Mouse (Mus musculus) heart, embryonic 12.5 days (tissue): ENCODE data around the gene Hjurp. TPM values are rescaled to one million over a fixed set of nuclear protein-coding genes. Genes with fewer than 3 reads are reported as not detected.
A peak's percentile ranks its signal among the peaks of the same experiment; 100 is the strongest.

Experiments used
- ATAC-seq: fragments of 200-750 bp; cut with Nextera tagmentation; 2 replicates; pipeline ENCODE4 v1.8.0; 2017; ENCODE audit warnings: moderate TSS enrichment, moderate library complexity; ENCODE audit not compliant: insufficient number of reproducible peaks, low FRiP score
- H3K27ac ChIP-seq: fragments of 300-500 bp; sonication (generic); 2 replicates; pipeline ENCODE4 v1.5.1; 2016; ENCODE audit warnings: mild to moderate bottlenecking, moderate library complexity; ENCODE audit not compliant: poor library complexity, severe bottlenecking
- H3K27me3 ChIP-seq: fragments of 300-500 bp; sonication (generic); replicated peaks from 2 replicates; pipeline ENCODE4 v1.6.1; 2016; ENCODE audit warnings: mild to moderate bottlenecking, moderate library complexity
- H3K36me3 ChIP-seq: fragments of 300-500 bp; sonication (generic); 2 replicates; pipeline ENCODE4 v1.6.1; 2016; ENCODE audit warnings: mild to moderate bottlenecking, moderate library complexity
- H3K4me1 ChIP-seq: fragments of 300-500 bp; sonication (generic); replicated peaks from 2 replicates; pipeline ENCODE4 v1.6.1; 2016; ENCODE audit warnings: mild to moderate bottlenecking
- H3K4me2 ChIP-seq: fragments of 300-500 bp; sonication (generic); 2 replicates; pipeline ENCODE4 v1.6.1; 2016; ENCODE audit warnings: mild to moderate bottlenecking, moderate library complexity
- H3K4me3 ChIP-seq: fragments of 300-500 bp; sonication (generic); 2 replicates; pipeline ENCODE4 v1.5.1; 2016; ENCODE audit warnings: mild to moderate bottlenecking
- H3K9ac ChIP-seq: fragments of 300-500 bp; sonication (generic); 2 replicates; pipeline ENCODE4 v1.6.1; 2016; ENCODE audit warnings: mild to moderate bottlenecking, moderate library complexity
- H3K9me3 ChIP-seq: fragments of 300-500 bp; sonication (generic); replicated peaks from 2 replicates; pipeline ENCODE4 v1.6.1; 2016; ENCODE audit warnings: mild to moderate bottlenecking, moderate library complexity
- WGBS: fragments of 180-500 bp; shearing (Covaris S2); methylation state at CpG from one replicate; pipeline ENCODE4 v1.1.7; 2016; 5-methylcytosine and 5-hydroxymethylcytosine counted together
- polyA plus RNA-seq: library from polyadenylated mRNA; unstranded; fragments of >200 nt; fragmentation: Nextera tagmentation; extraction: Ambion mirVana; gene quantifications from 2 replicates; pipeline ENCODE4 v1.2.1, GENCODE M21; 2016

Hjurp gene
- polyA plus RNA-seq, 1 experiment from 2014 or later = 141 TPM

DNA sequence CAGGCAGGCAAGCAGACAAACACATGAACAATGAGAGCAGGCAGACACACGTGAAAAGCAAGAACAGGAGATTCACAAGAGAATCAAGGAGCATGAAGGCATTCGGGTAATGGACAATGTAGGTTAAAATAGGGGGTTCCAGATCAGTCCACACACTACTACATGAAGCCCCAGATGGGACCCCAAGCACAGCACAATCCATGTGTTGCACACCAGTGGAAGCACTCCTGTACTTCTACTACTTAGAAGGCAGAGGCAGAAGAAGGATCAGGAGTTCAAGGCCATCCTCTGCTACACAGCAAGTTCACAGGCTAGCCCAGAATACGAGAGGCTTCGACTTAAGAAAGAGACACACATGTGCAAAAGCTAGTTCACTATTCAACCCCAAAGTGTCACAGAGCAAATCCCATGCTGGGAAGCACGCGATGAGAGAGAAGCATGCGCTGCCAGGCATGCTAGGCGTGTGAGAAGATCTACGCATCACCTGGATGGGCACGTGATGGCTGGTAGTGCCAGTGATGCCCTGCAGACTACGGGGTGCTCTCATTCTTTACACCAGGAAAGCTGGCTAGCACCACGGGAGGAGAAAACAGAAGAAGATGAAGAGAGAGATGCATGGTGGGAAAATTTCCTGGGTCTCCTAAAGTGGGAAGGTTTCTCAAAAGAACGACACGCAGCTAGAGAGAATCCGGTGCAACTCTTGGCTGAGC, 8.9 kb upstream of the Hjurp start:
- no peak overlapping the region for H3K9ac ChIP-seq
- ATAC-seq = no peak
- no peaks in the 10 kb centered on the region for H3K27me3 ChIP-seq
- no peaks in the 10 kb centered on the region for H3K4me1 ChIP-seq
- no peak overlapping the region for H3K27ac ChIP-seq
- WGBS = 73% methylated on average over 15 of the region's 15 CpGs
- no peak overlapping the region for H3K4me3 ChIP-seq
- no peak overlapping the region for H3K4me2 ChIP-seq
- H3K9me3 ChIP-seq = peaks cover 69% of the 10 kb centered on the region
- H3K36me3 ChIP-seq = no peaks in the 10 kb centered on the region

DNA sequence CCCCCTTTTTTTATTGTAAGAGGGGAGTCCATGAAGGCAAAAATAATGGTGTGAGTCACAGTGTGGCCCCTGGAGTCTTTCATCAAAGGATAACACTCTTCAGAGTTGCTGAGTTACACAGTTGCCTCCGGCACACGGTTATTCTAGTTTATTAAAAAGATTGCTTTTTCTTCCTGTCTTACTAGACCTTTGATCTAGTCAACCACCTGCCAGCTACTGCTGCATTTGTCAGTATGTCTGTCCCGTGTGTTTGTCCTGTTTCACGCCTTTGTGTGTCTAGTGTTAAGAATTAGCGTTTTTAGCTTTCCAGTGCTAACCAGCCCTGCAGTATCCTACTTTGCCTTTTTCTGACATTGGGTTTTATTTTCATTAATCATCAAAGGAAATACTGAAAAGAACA, 8.2 kb upstream of the Hjurp start:
- Histone ChIP-seq H3K27ac (no peak overlapping the region), H3K4me2 (no peak overlapping the region), H3K27me3 (no peaks in the 10 kb centered on the region), H3K9me3 (peaks cover 68% of the 10 kb centered on the region), H3K9ac (no peak overlapping the region), H3K4me1 (no peaks in the 10 kb centered on the region), H3K36me3 (no peaks in the 10 kb centered on the region), H3K4me3 (no peak overlapping the region)
- WGBS = 59% methylated on average over 5 of the region's 5 CpGs
- no peak for ATAC-seq

DNA sequence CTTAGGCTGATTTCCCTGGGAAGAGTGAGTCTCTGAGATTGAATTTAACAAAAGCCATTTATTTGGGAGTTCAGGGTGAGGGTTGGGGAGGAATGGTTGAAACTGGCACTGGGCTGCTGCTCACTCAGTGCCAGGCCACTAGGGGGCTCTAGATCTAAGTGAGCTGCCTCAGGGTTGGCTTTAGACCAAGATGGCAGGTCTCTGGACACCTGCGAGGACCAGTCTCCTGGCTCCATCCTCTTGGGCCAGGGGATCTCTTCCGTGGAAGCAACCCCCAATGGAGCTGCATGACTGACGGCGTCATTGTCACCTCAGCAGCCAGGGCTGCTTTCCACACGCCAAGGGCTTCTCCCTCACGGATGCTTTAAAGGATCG, 7.5 kb upstream of the Hjurp start:
- H3K4me2 ChIP-seq = no peak overlapping the region
- H3K27me3 ChIP-seq = no peaks in the 10 kb centered on the region
- H3K4me3 ChIP-seq = no peak overlapping the region
- ATAC-seq = 0 out of 2 replicates have a peak, but pooled peaks have one; percentile 5
- WGBS = 57% methylated on average over 7 of the region's 7 CpGs
- no peak overlapping the region for H3K27ac ChIP-seq
- H3K4me1 ChIP-seq = no peaks in the 10 kb centered on the region
- peaks cover 62% of the 10 kb centered on the region for H3K9me3 ChIP-seq
- H3K9ac ChIP-seq = no peak overlapping the region
- H3K36me3 ChIP-seq = no peaks in the 10 kb centered on the region

DNA sequence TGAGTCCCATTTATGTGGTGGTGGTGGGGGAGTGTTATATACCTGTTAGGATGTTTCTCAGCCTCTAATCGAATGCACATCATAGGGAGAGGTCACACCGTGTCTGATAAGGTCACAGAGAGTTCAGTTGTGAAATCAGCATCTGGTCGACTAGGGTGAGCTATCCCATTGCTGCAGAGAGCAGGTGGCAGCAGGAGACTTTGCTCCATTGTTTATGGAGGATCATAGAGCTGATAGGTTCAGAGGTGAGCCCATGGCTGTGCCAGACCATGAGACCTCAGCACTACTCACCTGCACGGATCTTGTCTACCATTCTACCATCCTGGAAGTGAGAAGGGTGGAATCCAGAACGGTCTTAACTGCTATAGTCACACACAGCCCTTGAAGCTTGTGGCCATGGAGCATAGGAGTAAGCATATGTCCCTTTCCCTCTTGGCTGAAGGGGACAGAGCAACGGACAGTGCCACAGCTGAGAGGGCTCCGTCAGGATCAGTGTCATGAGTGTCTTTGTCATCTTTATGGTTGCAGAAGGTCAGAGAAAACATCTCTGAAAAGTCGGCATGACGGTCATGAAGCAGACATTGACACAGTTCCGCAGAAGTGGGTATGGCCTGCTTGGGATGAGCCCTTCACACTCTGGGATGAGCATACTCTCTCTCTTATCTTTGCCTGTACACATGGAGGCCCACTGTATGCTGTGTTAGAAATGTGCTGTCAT, 7.0 kb upstream of the Hjurp start:
- Histone ChIP-seq H3K4me3 (no peak overlapping the region), H3K9ac (no peak overlapping the region), H3K9me3 (peaks cover 57% of the 10 kb centered on the region), H3K4me2 (no peak overlapping the region), H3K27me3 (no peaks in the 10 kb centered on the region), H3K27ac (no peak overlapping the region), H3K4me1 (no peaks in the 10 kb centered on the region), H3K36me3 (no peaks in the 10 kb centered on the region)
- WGBS = 55% methylated on average over 10 of the region's 10 CpGs
- ATAC-seq = peak; percentile 30; the same call in 1 of the 2 replicates

DNA sequence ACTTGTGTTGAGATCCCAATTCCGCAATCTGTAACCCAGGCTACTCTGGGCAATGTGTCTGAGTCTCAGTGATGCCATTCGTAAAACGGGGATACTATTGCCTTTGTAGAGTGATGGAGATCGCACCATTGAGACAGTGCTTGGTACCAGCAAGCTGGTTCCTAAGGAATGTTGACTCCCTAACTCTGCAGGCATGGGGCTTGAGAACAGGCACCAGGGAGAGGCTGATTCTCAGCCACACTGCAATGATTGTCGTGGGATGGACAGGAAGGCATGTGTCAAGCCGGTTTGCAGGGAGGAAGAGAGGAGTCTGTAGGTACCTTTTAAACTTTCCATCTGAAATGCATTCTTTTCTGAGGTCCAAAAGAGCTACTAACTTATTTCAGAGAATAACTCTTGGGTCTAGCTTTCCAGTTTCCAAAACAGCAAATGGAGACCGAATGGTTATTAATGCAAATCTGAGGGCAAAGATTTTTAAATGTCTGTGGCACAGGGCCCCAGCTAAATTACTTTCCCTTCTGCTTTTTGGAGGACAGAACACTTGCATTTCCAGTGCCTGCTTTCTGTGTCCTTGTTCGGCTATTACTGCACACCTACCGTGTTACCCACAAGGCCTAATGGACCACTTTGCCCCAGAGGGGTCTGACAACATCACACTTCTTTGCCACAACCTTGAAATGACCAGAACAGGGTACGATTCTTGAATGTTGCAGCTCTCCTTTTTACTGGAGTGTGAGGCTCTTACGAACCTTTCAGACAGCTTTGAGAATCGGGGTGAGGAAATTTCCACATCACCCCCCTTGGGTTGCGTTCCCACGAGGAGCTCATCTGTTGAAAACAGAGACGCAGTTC, 6.2 kb upstream of the Hjurp start:
- H3K36me3 ChIP-seq = no peaks in the 10 kb centered on the region
- ATAC-seq = no peak
- H3K4me1 ChIP-seq = no peaks in the 10 kb centered on the region
- peaks cover 57% of the 10 kb centered on the region for H3K9me3 ChIP-seq
- no peaks in the 10 kb centered on the region for H3K27me3 ChIP-seq
- no peak overlapping the region for H3K4me3 ChIP-seq
- 70% methylated on average over 15 of the region's 15 CpGs for WGBS
- no peak overlapping the region for H3K4me2 ChIP-seq
- H3K9ac ChIP-seq = no peak overlapping the region
- H3K27ac ChIP-seq = no peak overlapping the region

DNA sequence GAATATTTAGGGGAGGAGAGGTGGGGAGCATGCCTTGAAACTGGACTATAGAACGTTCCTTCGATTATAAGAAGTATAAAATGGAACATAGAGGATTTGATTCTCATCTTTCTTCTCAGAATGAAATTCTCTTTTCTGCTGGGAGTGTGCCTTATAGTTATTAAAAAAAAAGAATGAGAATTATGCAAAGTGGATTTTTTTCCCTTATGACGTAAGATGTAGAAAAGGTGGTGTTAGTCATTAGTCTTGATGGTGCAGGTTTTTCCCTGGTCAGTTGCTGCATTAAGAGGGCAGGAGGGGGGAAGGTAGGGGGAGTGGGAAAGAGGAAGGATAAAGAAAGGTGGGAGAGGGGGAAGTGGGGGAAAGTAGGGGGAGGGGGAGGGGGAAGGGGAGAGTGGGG, 4.9 kb upstream of the Hjurp start:
- no peak for ATAC-seq
- no peak overlapping the region for H3K4me2 ChIP-seq
- no peak overlapping the region for H3K4me3 ChIP-seq
- no peaks in the 10 kb centered on the region for H3K4me1 ChIP-seq
- 54% methylated on average over 3 of the region's 3 CpGs for WGBS
- H3K9ac ChIP-seq = no peak overlapping the region
- H3K9me3 ChIP-seq = peaks cover 47% of the 10 kb centered on the region
- H3K36me3 ChIP-seq = no peaks in the 10 kb centered on the region
- H3K27me3 ChIP-seq = no peaks in the 10 kb centered on the region
- no peak overlapping the region for H3K27ac ChIP-seq

DNA sequence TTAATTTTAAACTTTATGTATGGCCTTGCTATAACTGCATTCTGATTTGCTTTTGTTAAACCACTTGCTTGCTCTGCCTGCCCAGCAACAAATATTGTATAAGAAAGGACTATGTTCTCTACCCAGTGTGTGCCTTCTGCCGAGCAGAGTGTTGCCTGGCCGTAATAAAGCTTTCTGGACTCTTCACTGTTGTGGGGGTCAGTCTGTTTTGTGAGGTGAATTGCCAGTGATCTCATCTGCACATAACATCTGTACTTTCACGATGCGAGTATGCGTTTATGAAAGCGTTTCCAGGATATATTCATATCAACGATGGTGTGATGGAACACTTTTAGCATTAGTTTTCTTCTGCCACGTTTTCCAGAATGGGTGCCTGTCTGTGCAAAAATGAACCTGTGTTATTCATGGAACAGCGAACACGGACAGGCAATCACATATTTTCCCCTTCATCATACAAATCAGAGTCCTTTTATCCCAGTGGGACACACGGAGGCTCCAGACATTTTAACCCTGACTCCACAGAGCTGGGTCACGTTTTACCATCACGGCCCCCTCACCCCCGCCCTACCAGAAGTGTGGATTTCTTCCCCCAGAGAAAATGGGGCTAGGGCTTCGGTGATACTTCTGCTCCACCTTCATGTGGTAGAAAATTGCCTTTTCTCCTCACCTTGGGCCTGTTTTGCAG, 2.7 kb upstream of the Hjurp start:
- no peaks in the 10 kb centered on the region for H3K27me3 ChIP-seq
- H3K4me2 ChIP-seq = no peak overlapping the region
- 67% methylated on average over 15 of the region's 15 CpGs for WGBS
- ATAC-seq = no peak
- peaks cover 31% of the 10 kb centered on the region for H3K9me3 ChIP-seq
- H3K4me1 ChIP-seq = peaks cover 17% of the 10 kb centered on the region
- H3K9ac ChIP-seq = no peak overlapping the region
- H3K36me3 ChIP-seq = peaks cover 6% of the 10 kb centered on the region
- H3K27ac ChIP-seq = no peak overlapping the region
- no peak overlapping the region for H3K4me3 ChIP-seq

DNA sequence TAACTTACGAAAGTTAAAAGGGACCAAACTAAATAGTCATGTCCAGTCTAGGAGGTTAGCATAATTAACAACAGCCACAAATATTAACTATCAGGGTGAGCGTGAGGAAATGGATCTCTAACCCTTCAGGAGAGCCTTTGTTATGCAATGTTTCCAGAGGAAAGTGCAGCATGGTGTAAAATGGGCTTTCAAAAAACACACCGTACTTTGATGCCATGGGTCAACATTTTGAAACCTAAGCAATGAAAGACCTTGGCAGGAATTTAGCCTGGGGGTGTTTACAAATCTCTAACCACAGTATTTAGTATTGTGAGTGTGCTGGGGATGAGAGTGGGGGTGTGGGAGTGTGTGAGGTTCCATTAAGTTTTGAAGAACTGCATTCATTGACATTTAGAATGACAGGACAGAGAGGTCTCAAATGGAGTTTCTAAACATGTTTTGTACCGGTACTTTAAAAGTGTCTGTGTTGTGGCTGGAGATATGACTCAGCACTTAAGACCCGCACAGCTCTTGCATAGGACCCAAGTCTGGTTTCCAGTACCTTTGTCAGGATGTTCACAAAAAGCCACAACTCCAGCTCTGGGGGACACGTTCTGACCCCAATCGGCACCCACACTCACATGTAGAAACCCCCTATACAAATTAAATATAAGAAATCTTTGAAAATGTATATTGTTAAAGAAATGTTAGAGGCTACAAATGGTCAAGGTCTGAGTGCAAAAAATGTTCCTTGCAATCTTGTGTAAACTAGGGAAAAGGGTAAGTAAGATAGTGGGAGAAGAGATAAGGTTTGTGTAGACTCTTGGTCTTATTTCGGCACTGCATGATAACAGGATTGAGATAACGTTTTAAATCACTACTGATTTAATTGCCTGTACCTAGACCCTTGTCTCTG, 1.9 kb upstream of the Hjurp start:
- H3K36me3 ChIP-seq = peaks cover 13% of the 10 kb centered on the region
- H3K4me1 ChIP-seq = peaks cover 23% of the 10 kb centered on the region
- 49% methylated on average over 9 of the region's 9 CpGs for WGBS
- no peak overlapping the region for H3K4me3 ChIP-seq
- H3K4me2 ChIP-seq = no peak overlapping the region
- peaks cover 23% of the 10 kb centered on the region for H3K9me3 ChIP-seq
- H3K27ac ChIP-seq = no peak overlapping the region
- H3K27me3 ChIP-seq = no peaks in the 10 kb centered on the region
- no peak for ATAC-seq
- H3K9ac ChIP-seq = no peak overlapping the region

DNA sequence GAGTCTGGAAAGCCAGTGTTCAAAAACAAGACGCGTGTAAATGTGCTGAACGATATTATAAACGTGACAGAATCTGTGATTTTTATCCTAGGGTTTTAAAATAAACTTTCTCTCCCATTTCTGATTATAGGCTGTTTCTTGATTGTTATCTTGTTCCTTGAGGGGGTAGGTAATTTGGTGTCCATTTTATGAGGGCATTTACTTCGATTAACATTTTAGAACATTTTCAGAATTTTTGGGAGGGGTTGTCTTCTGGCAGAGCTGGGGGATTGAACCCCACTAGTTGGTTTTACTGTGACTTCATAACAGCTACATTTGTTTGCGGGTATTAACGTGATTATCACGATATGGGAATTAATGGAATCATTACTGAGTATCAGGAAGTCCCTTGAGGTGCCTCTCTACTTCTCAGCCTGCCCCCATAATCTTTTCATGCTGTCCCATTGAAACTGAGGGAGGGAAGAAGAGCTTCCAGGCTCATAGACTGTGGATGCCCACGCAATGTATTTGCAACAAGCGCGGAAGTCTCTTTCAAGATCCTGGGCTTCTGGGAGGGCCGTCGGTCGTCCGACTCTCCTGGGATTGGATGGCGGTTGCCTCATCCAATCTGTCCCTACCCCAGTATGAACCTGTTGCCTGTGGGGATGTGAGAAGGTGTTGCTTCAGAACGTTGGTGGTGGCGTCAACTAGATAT, 532 bp upstream of the Hjurp start:
- H3K4me1 ChIP-seq = peaks cover 23% of the 10 kb centered on the region
- no peaks in the 10 kb centered on the region for H3K27me3 ChIP-seq
- no peak for ATAC-seq
- H3K36me3 ChIP-seq = peaks cover 27% of the 10 kb centered on the region
- H3K9ac ChIP-seq = peak overlapping the region; percentile 80; the same call in 1 of the 2 replicates
- no peak overlapping the region for H3K27ac ChIP-seq
- peaks cover 10% of the 10 kb centered on the region for H3K9me3 ChIP-seq
- H3K4me3 ChIP-seq = peak overlapping the region; percentile 54
- peak overlapping the region; percentile 63 for H3K4me2 ChIP-seq
- 66% methylated on average over 18 of the region's 18 CpGs for WGBS
